ENCODE assay signal across 8 mouse cellular contexts in genomic region chr2:119595308-119595707, GRCm38 (mm10). TPM values are rescaled to one million over a fixed set of nuclear protein-coding genes. Genes with fewer than 3 reads are reported as not detected.
DNase-seq lines count a peak whose midpoint lies in the region; ATAC-seq and TF ChIP-seq lines count a peak whose summit lies in the region.

No protein-coding gene starts in this region.

- no peaks in the 10 kb centered on the region for H3K4me1 ChIP-seq in lung, embryonic 14.5 days (ENCODE audit: insufficient read depth)
- H3K4me1 ChIP-seq in embryonic facial prominence, embryonic 15.5 days: peaks cover 6% of the 10 kb centered on the region
- peaks cover 12% of the 10 kb centered on the region for H3K4me1 ChIP-seq in limb, embryonic 10.5 days
- H3K4me1 ChIP-seq in neural tube, embryonic 14.5 days (ENCODE audit: control insufficient read depth, insufficient read depth, low read length): peaks cover 11% of the 10 kb centered on the region

- H3K4me2 ChIP-seq in lung, embryonic 14.5 days: peak overlapping the region; percentile 76
- peak overlapping the region; percentile 51 for H3K4me2 ChIP-seq in embryonic facial prominence, embryonic 15.5 days (replicated peaks)
- peak overlapping the region; percentile 74 for H3K4me2 ChIP-seq in neural tube, embryonic 14.5 days (ENCODE audit: low read depth, low read length)

- no peak for TF ChIP-seq CTCF in lung, embryonic 14.5 days (IDR thresholded peaks at IDR 0.05; ENCODE audit: low read depth)

- H3K9ac ChIP-seq in lung, embryonic 14.5 days: peak overlapping the region; percentile 95
- peak overlapping the region; percentile 82 for H3K9ac ChIP-seq in embryonic facial prominence, embryonic 15.5 days
- H3K9ac ChIP-seq in neural tube, embryonic 14.5 days (replicated peaks; ENCODE audit: low read depth, low read length): peak overlapping the region; percentile 86

- H3K9me3 ChIP-seq in lung, embryonic 14.5 days (ENCODE audit: low read depth, low read length): no peaks in the 10 kb centered on the region
- H3K9me3 ChIP-seq in embryonic facial prominence, embryonic 15.5 days (replicated peaks): no peaks in the 10 kb centered on the region
- H3K9me3 ChIP-seq in limb, embryonic 10.5 days (replicated peaks): no peaks in the 10 kb centered on the region
- H3K9me3 ChIP-seq in neural tube, embryonic 14.5 days (ENCODE audit: control insufficient read depth, low read length): no peaks in the 10 kb centered on the region

- ATAC-seq in lung, embryonic 14.5 days (ENCODE audit: insufficient read depth): no peak
- ATAC-seq in embryonic facial prominence, embryonic 15.5 days (ENCODE audit: insufficient number of reproducible peaks, low FRiP score, low TSS enrichment, low read depth): no peak
- no peak for ATAC-seq in neural tube, embryonic 14.5 days (ENCODE audit: low read depth)

- H3K4me3 ChIP-seq in lung, embryonic 14.5 days (ENCODE audit: low read depth, low read length): peak overlapping the region; percentile 98
- peak overlapping the region; percentile 76 for H3K4me3 ChIP-seq in embryonic facial prominence, embryonic 15.5 days (replicated peaks)
- peak overlapping the region; percentile 73 for H3K4me3 ChIP-seq in limb, embryonic 10.5 days
- peak overlapping the region; percentile 94 for H3K4me3 ChIP-seq in neural tube, embryonic 14.5 days (ENCODE audit: low read depth, low read length)

- H3K27ac ChIP-seq in lung, embryonic 14.5 days (ENCODE audit: low read depth): no peak overlapping the region
- H3K27ac ChIP-seq in embryonic facial prominence, embryonic 15.5 days (replicated peaks): no peak overlapping the region
- 0 out of 2 replicates have a peak overlapping the region, but pooled peaks have one; percentile 92 for H3K27ac ChIP-seq in limb, embryonic 10.5 days
- H3K27ac ChIP-seq in neural tube, embryonic 14.5 days (ENCODE audit: low read depth, low read length): no peak overlapping the region

- no peak for DNase-seq in lung, embryonic 14.5 days
- no peak for DNase-seq in lung, postnatal 4 days
- DNase-seq in limb, embryonic 10.5 days (ENCODE audit: low spot score): no peak
- DNase-seq in ovary, postnatal 10 days (ENCODE audit: low spot score): no peak
- DNase-seq in adipocyte (ENCODE audit: low spot score): no peak
- no peak for DNase-seq in adrenal gland, adult 2 months

- peaks cover 43% of the 10 kb centered on the region for H3K36me3 ChIP-seq in lung, embryonic 14.5 days (ENCODE audit: insufficient read depth)
- H3K36me3 ChIP-seq in embryonic facial prominence, embryonic 15.5 days: peaks cover 32% of the 10 kb centered on the region
- H3K36me3 ChIP-seq in limb, embryonic 10.5 days: peaks cover 46% of the 10 kb centered on the region
- peaks cover 20% of the 10 kb centered on the region; the same call in 1 of the 2 replicates for H3K36me3 ChIP-seq in neural tube, embryonic 14.5 days (ENCODE audit: control insufficient read depth, insufficient read depth, low read length)

- WGBS in lung, embryonic 14.5 days: 24% methylated on average over 4 of the region's 4 CpGs
- 32% methylated on average over 4 of the region's 4 CpGs for WGBS in embryonic facial prominence, embryonic 15.5 days
- WGBS in limb, embryonic 10.5 days: 69% methylated on average over 4 of the region's 4 CpGs
- 60% methylated on average over 4 of the region's 4 CpGs for WGBS in neural tube, embryonic 14.5 days

- H3K27me3 ChIP-seq in lung, embryonic 14.5 days (ENCODE audit: insufficient read depth, low read length): no peaks in the 10 kb centered on the region
- no peaks in the 10 kb centered on the region for H3K27me3 ChIP-seq in embryonic facial prominence, embryonic 15.5 days
- no peaks in the 10 kb centered on the region for H3K27me3 ChIP-seq in limb, embryonic 10.5 days (ENCODE audit: low read depth, poor library complexity, severe bottlenecking)
- H3K27me3 ChIP-seq in neural tube, embryonic 14.5 days (ENCODE audit: control insufficient read depth, insufficient read depth, low read length): peaks cover 2% of the 10 kb centered on the region; the same call in 1 of the 2 replicates

RNA-seq across cellular contexts. Expression of gene Nusap1, which starts 22.8 kb away (rescaled TPM):
- polyA plus RNA-seq in lung, embryonic 14.5 days (2014; fragmentation: Nextera tagmentation; extraction: Ambion mirVana): 83.9 and 84.5 TPM in 2 replicates
- polyA plus RNA-seq in embryonic facial prominence, embryonic 15.5 days (2015; fragmentation: Nextera tagmentation; extraction: Ambion mirVana): 57.3 and 60.0 TPM in 2 replicates
- polyA plus RNA-seq in limb, embryonic 10.5 days (2016; fragmentation: Nextera tagmentation; extraction: Ambion mirVana): 57.9 and 67.9 TPM in 2 replicates
- 5.6 and 8.5 TPM in 2 replicates for polyA plus RNA-seq in neural tube, embryonic 14.5 days (2014; fragmentation: Nextera tagmentation; extraction: Ambion mirVana)
- total RNA-seq in adrenal gland, adult 2 months (2021): 1 to 10 TPM; 1.2 to 2.4 TPM
- 0.02 and 0.09 TPM in 2 replicates for polyA plus RNA-seq in adrenal gland, adult 2 months (2012; rRNA removed)

RNA-seq across cellular contexts. Expression of gene Oip5, which starts 23.0 kb away (rescaled TPM):
- polyA plus RNA-seq in lung, embryonic 14.5 days (2014; fragmentation: Nextera tagmentation; extraction: Ambion mirVana): 25.3 and 27.8 TPM in 2 replicates
- 17.3 and 18.3 TPM in 2 replicates for polyA plus RNA-seq in embryonic facial prominence, embryonic 15.5 days (2015; fragmentation: Nextera tagmentation; extraction: Ambion mirVana)
- 35.4 and 38.7 TPM in 2 replicates for polyA plus RNA-seq in limb, embryonic 10.5 days (2016; fragmentation: Nextera tagmentation; extraction: Ambion mirVana)
- polyA plus RNA-seq in neural tube, embryonic 14.5 days (2014; fragmentation: Nextera tagmentation; extraction: Ambion mirVana): 2.7 and 4.0 TPM in 2 replicates
- total RNA-seq in adrenal gland, adult 2 months (2021): 1 to 10 TPM in 1 of 2 experiments, under 1 TPM in 1; 0.81 to 1.6 TPM
- polyA plus RNA-seq in adrenal gland, adult 2 months (2012; rRNA removed): 2.7 and 2.9 TPM in 2 replicates

RNA-seq across cellular contexts. Expression of gene Chp1, which starts 47.8 kb away (rescaled TPM):
- 57.3 and 58.9 TPM in 2 replicates for polyA plus RNA-seq in lung, embryonic 14.5 days (2014; fragmentation: Nextera tagmentation; extraction: Ambion mirVana)
- 69.3 and 70.3 TPM in 2 replicates for polyA plus RNA-seq in embryonic facial prominence, embryonic 15.5 days (2015; fragmentation: Nextera tagmentation; extraction: Ambion mirVana)
- 46.9 and 57.3 TPM in 2 replicates for polyA plus RNA-seq in limb, embryonic 10.5 days (2016; fragmentation: Nextera tagmentation; extraction: Ambion mirVana)
- polyA plus RNA-seq in neural tube, embryonic 14.5 days (2014; fragmentation: Nextera tagmentation; extraction: Ambion mirVana): 52.6 and 67.9 TPM in 2 replicates
- 100 to 1,000 TPM; 295 to 331 TPM for total RNA-seq in adrenal gland, adult 2 months (2021)
- polyA plus RNA-seq in adrenal gland, adult 2 months (2012; rRNA removed): 109 and 125 TPM in 2 replicates

RNA-seq across cellular contexts. Expression of gene Exd1, which starts 47.9 kb away (rescaled TPM):
- polyA plus RNA-seq in lung, embryonic 14.5 days (2014; fragmentation: Nextera tagmentation; extraction: Ambion mirVana): 0.17 and 0.51 TPM in 2 replicates
- 0.29 and 0.43 TPM in 2 replicates for polyA plus RNA-seq in embryonic facial prominence, embryonic 15.5 days (2015; fragmentation: Nextera tagmentation; extraction: Ambion mirVana)
- polyA plus RNA-seq in limb, embryonic 10.5 days (2016; fragmentation: Nextera tagmentation; extraction: Ambion mirVana): 0.44 and 0.67 TPM in 2 replicates
- polyA plus RNA-seq in neural tube, embryonic 14.5 days (2014; fragmentation: Nextera tagmentation; extraction: Ambion mirVana): 0.62 and 1.0 TPM in 2 replicates
- 1 to 10 TPM; 1.1 to 1.6 TPM for total RNA-seq in adrenal gland, adult 2 months (2021)
- 0.17 and 0.22 TPM in 2 replicates for polyA plus RNA-seq in adrenal gland, adult 2 months (2012; rRNA removed)
